Mouse (Mus musculus): ENCODE measurements around the gene Gm2012. TPM values are rescaled to one million over a fixed set of nuclear protein-coding genes. Genes with fewer than 3 reads are reported as not detected.

Gene Gm2012
- polyA plus RNA-seq (2017; shearing (Covaris generic)), result not detected

DNA sequence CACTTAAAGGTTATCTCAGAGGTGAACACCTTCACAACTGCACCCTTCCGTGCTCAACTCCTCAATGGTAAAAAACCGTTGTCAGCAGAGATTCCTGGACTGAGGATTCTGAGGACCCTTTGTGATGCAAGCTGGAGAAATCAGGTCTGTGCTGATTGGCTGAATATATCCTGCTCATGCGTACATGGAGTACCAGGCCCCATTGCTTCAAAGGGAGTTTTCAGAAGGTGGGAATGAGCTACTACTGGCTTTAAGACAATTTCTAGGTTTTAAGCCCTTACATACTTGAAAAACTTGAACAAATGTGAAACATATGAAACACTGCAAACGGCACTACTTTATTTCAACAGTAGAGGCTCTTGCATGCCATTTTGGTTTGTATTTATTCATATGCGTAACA lies at the start of gene Gm2012:
Gm2012 (minus strand) TSS at position 101 of the 400 bp plus-strand sequence.

Other genes with a start within 250 kb of the Gm2012 start
- gene Gm5168, start 180.3 kb downstream of the Gm2012 start, polyA plus RNA-seq (2017; shearing (Covaris generic)), result not detected
- not detected for gene Gm2030, start 78.7 kb upstream of the Gm2012 start, polyA plus RNA-seq (2017; shearing (Covaris generic))

Measured in activated CD4-positive, CD25-positive, alpha-beta regulatory T cell (primary cell).